Mouse (Mus musculus) stomach, embryonic 16.5 days (tissue): ENCODE measurements around the gene Fbxo28. TPM values are rescaled to one million over a fixed set of nuclear protein-coding genes. Genes with fewer than 3 reads are reported as not detected.
A peak's percentile ranks its signal among the peaks of the same experiment; 100 is the strongest.

Source experiments
- ATAC-seq: fragments of 200-750 bp; cut with Nextera tagmentation; 2 replicates; pipeline ENCODE4 v1.8.0; 2017; ENCODE audit warnings: moderate number of reproducible peaks, moderate TSS enrichment; ENCODE audit not compliant: insufficient read depth, low FRiP score
- H3K27ac ChIP-seq: fragments of 300-500 bp; sonication (generic); 2 replicates; pipeline ENCODE4 v1.5.1; 2014; ENCODE audit warnings: low read length
- H3K27me3 ChIP-seq: fragments of 300-500 bp; sonication (generic); 2 replicates; pipeline ENCODE4 v1.6.1; 2014; ENCODE audit warnings: low read length, control low read depth, mixed read lengths; ENCODE audit not compliant: control insufficient read depth, insufficient read depth
- H3K36me3 ChIP-seq: fragments of 300-500 bp; sonication (generic); 2 replicates; pipeline ENCODE4 v1.6.1; 2014; ENCODE audit warnings: low read length; ENCODE audit not compliant: control insufficient read depth, insufficient read depth
- H3K4me1 ChIP-seq: fragments of 300-500 bp; sonication (generic); 2 replicates; pipeline ENCODE4 v1.6.1; 2014; ENCODE audit warnings: low read length, control low read depth, mixed read lengths; ENCODE audit not compliant: control insufficient read depth, insufficient read depth
- H3K4me2 ChIP-seq: fragments of 300-500 bp; sonication (generic); 2 replicates; pipeline ENCODE4 v1.6.1; 2014; ENCODE audit warnings: low read depth, low read length, mixed read lengths
- H3K4me3 ChIP-seq: fragments of 300-500 bp; sonication (generic); replicated peaks from 2 replicates; pipeline ENCODE4 v1.5.1; 2014; ENCODE audit warnings: mild to moderate bottlenecking, low read length
- H3K9ac ChIP-seq: fragments of 300-500 bp; sonication (generic); 2 replicates; pipeline ENCODE4 v1.6.1; 2014; ENCODE audit warnings: low read length
- H3K9me3 ChIP-seq: fragments of 300-500 bp; sonication (generic); replicated peaks from 2 replicates; pipeline ENCODE4 v1.6.1; 2016; ENCODE audit warnings: low read length, control low read depth; ENCODE audit not compliant: control insufficient read depth
- WGBS: fragments of 180-500 bp; shearing (Covaris S2); extraction: QIAGEN DNeasy Blood & Tissue Kit; methylation state at CpG from one replicate; pipeline ENCODE4 v1.1.7; 2014; 5-methylcytosine and 5-hydroxymethylcytosine counted together
- polyA plus RNA-seq: library from polyadenylated mRNA; unstranded; fragments of >200 nt; fragmentation: Nextera tagmentation; extraction: Ambion mirVana; gene quantifications from 2 replicates; pipeline ENCODE4 v1.2.1, GENCODE M21; 2015

Gene Fbxo28
- polyA plus RNA-seq, 1 experiment from 2014 or later, result 13.4 TPM

DNA sequence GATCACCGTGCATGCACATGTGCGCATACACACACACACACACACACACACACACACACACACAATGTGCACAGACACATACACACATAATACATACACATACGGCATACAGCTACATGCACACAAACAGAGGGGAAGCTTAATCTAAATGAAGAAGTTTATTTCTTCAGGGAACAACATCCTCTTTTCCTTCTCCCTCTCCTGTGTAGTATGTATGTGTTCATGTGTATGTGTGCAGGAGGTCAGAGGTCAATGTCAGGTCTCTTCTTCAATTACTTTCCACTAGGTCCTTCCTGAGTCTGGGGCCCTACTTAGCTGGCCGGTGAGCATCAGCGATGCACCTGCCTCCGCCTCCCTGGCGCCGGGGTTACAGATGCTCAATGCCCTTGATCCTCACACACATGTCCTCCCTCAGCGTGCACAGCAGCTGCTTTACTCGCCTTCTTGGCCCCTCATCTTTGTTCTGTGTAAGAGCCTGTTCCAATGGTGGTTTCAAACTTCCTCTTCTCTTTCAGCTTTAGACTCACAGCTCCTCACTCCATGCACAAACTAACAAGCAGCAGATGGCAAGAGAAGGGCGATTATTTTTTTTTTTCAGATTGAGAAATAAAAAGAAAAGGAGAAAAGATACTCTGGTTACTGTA lies 13.2 kb upstream of the Fbxo28 start:
- Histone ChIP-seq H3K4me2 (no peak overlapping the region), H3K36me3 (no peaks in the 10 kb centered on the region), H3K9me3 (no peaks in the 10 kb centered on the region), H3K27ac (no peak overlapping the region), H3K4me3 (no peak overlapping the region), H3K27me3 (no peaks in the 10 kb centered on the region), H3K9ac (no peak overlapping the region), H3K4me1 (no peaks in the 10 kb centered on the region)
- no peak for ATAC-seq
- 80% methylated on average over 11 of the region's 11 CpGs for WGBS

DNA sequence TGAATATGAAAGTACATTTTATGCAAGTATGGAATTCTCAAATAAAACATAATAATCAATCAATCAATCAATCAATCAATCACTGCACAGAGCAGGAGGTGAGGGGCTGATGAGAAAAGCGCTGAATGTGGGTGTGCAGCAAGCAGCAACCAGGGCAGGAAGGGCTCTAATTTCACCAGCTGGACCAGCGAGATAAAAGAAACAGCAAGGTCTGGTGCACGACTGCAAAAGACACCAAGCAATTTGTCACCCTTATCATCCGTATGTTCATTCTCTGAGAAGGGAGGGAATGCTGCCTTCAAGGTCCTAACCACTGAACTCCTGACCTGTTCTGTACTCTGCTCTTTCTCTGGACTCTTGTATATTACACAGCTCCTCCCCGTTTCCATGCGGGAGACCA lies 8.1 kb upstream of the Fbxo28 start:
- Histone ChIP-seq H3K9ac (no peak overlapping the region), H3K36me3 (no peaks in the 10 kb centered on the region), H3K4me2 (no peak overlapping the region), H3K4me3 (no peak overlapping the region), H3K9me3 (no peaks in the 10 kb centered on the region), H3K4me1 (no peaks in the 10 kb centered on the region), H3K27ac (no peak overlapping the region), H3K27me3 (no peaks in the 10 kb centered on the region)
- no peak for ATAC-seq
- 51% methylated on average over 6 of the region's 6 CpGs for WGBS

DNA sequence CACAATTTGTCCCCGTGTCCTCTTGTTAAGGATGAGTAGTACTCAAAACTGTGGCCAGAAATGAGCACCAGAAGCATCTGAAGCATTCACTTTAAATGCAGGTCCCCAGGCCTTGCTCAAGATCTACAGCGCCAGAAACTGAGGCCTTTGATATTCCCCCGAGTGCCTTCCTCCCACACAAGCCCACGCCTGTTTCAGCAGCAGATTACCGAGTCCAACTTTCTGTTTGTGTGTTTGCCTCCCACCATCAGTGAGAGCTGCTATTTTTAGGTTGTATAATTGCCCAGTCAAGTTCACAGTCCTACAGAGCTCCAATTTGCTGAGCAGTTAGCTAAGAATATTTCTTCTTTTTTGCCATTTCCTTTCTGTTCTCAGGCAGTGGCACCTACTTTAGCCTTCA lies 5.1 kb upstream of the Fbxo28 start:
- no peaks in the 10 kb centered on the region for H3K9me3 ChIP-seq
- no peak overlapping the region for H3K9ac ChIP-seq
- H3K27ac ChIP-seq, result no peak overlapping the region
- WGBS, result 57% methylated on average over 5 of the region's 5 CpGs
- ATAC-seq, result no peak
- no peak overlapping the region for H3K4me2 ChIP-seq
- no peaks in the 10 kb centered on the region for H3K4me1 ChIP-seq
- H3K36me3 ChIP-seq, result no peaks in the 10 kb centered on the region
- no peak overlapping the region for H3K4me3 ChIP-seq
- H3K27me3 ChIP-seq, result no peaks in the 10 kb centered on the region

DNA sequence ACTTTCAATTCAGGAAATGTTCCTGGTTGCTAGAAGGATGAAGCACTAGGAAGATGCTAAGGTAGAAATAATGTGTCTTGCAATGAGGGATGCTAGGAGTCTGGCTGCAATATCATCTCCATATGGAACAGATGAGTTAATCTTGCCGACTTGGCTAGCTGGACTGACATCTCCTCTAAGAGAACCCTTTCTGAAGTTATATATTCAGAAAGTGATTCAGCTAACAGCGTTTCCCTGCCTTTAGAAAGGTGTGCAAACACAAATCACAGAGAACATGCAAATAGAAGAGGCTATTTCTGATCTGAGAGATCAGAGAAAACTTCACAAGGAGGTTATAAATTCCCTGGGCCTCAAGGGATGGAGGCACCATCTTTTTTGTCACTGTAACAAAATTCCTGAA lies 4.4 kb upstream of the Fbxo28 start:
- H3K9ac ChIP-seq, result no peak overlapping the region
- H3K27ac ChIP-seq, result no peak overlapping the region
- ATAC-seq, result no peak
- H3K9me3 ChIP-seq, result no peaks in the 10 kb centered on the region
- no peaks in the 10 kb centered on the region for H3K27me3 ChIP-seq
- no peaks in the 10 kb centered on the region for H3K36me3 ChIP-seq
- no peaks in the 10 kb centered on the region for H3K4me1 ChIP-seq
- H3K4me2 ChIP-seq, result no peak overlapping the region
- no peak overlapping the region for H3K4me3 ChIP-seq
- 67% methylated on average over 2 of the region's 2 CpGs for WGBS

DNA sequence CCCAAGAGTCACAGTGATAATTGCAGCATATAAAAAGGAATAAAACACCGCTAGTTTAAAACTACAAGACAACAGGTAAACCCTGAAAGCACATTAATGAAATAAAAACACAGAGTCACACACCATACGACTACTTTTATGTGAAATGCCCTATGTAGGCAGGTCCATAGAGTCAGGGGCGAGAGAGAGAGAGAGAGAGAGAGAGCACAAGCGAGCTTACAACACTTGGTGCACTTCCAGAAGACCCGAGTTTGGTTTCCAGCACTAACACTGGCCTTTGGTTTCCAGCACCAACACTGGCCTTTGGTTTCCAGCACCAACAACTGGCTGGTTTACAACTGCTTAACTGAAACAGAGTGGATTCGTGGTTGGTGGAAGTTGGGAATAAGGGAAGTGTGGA lies 564 bp upstream of the Fbxo28 start:
- no peak for ATAC-seq
- no peak overlapping the region for H3K9ac ChIP-seq
- H3K4me2 ChIP-seq, result peak overlapping the region; percentile 71
- no peaks in the 10 kb centered on the region for H3K9me3 ChIP-seq
- H3K4me3 ChIP-seq, result peak overlapping the region; percentile 99
- no peaks in the 10 kb centered on the region for H3K27me3 ChIP-seq
- H3K36me3 ChIP-seq, result no peaks in the 10 kb centered on the region
- peaks cover 13% of the 10 kb centered on the region for H3K4me1 ChIP-seq
- H3K27ac ChIP-seq, result no peak overlapping the region
- 26% methylated on average over 6 of the region's 6 CpGs for WGBS

GRCm38 (mm10) chr1:182340281-182340680 lies 1.1 kb downstream of the Fbxo28 start:
- Histone ChIP-seq H3K4me1 (peaks cover 13% of the 10 kb centered on the region), H3K36me3 (no peaks in the 10 kb centered on the region), H3K27ac (no peak overlapping the region), H3K27me3 (no peaks in the 10 kb centered on the region), H3K4me2 (peak overlapping the region; percentile 94), H3K4me3 (peak overlapping the region; percentile 99), H3K9me3 (no peaks in the 10 kb centered on the region), H3K9ac (peak overlapping the region; percentile 95)
- ATAC-seq, result no peak
- WGBS, result 31% methylated on average over 7 of the region's 7 CpGs

DNA sequence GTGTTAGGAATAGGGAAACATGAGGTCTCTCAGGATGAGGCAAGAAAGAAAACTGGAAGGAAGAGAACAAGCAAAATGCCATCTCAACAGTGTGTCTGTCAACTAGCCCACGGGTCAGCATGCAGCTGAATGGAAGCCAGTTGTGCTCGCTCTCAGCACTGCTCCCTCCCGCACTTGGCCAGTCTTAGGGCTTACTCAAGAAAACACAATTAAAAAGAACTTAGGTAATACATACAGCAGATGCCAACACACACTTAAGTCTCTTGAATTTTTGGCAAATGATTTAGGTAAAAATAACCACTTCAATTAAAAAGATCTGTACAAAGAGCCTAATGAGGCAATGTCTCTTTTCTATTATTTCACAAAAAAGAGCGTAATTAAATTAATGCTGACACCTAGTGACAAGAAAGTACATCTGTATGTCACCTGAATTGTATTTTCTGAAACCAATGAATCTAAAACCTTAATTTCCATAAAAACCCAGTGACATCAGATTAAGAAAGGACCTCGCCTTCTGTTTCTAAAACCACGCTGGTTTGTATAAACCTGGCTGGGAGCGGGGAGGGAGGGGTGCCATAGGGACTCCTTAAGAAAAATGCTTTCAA lies 2.4 kb downstream of the Fbxo28 start:
- no peak for ATAC-seq
- no peaks in the 10 kb centered on the region for H3K27me3 ChIP-seq
- no peak overlapping the region for H3K27ac ChIP-seq
- no peak overlapping the region for H3K4me3 ChIP-seq
- H3K4me1 ChIP-seq, result peaks cover 13% of the 10 kb centered on the region
- 77% methylated on average over 7 of the region's 7 CpGs for WGBS
- H3K9ac ChIP-seq, result no peak overlapping the region
- H3K9me3 ChIP-seq, result no peaks in the 10 kb centered on the region
- no peaks in the 10 kb centered on the region for H3K36me3 ChIP-seq
- H3K4me2 ChIP-seq, result peak overlapping the region; percentile 94; the same call in 1 of the 2 replicates

GRCm38 (mm10) chr1:182333766-182334437 lies 7.5 kb downstream of the Fbxo28 start:
- Histone ChIP-seq H3K4me1 (0 out of 2 replicates have a peak, but pooled peaks cover 3% of the 10 kb centered on the region), H3K9ac (no peak overlapping the region), H3K9me3 (no peaks in the 10 kb centered on the region), H3K4me2 (no peak overlapping the region), H3K27ac (no peak overlapping the region), H3K36me3 (no peaks in the 10 kb centered on the region), H3K4me3 (no peak overlapping the region), H3K27me3 (no peaks in the 10 kb centered on the region)
- no peak for ATAC-seq
- WGBS, result 85% methylated on average over 7 of the region's 7 CpGs
